Mouse (Mus musculus): ENCODE results near the gene Arntl2. TPM values are rescaled to one million over a fixed set of nuclear protein-coding genes. Genes with fewer than 3 reads are reported as not detected.
"Not testable (repeated sequence)": the region's sequence is repeated elsewhere in the genome, so short reads cannot be mapped to it uniquely, and the experiment has no call there.

The Arntl2 gene
- total RNA-seq, 2 experiments from 2014 or later, result 0.78 to 1.0 TPM

- no peak for DNase-seq
- intact Hi-C loops (cut with DNase I), result no loop called here
These were observed 49.5 kb downstream of the Arntl2 start for GRCm38 (mm10) chr6:146845347-146845746.

- intact Hi-C loops (cut with DNase I), result no loop called here
- peak; percentile 27 to 50 for DNase-seq
These were observed 50.3 kb downstream of the Arntl2 start for GRCm38 (mm10) chr6:146845961-146846750.

- intact Hi-C loops (cut with DNase I), result no loop called here
- no peak for DNase-seq
These were observed 51.5 kb downstream of the Arntl2 start for GRCm38 (mm10) chr6:146847402-146847801.

- no peak for DNase-seq
- intact Hi-C loops (cut with DNase I), result no loop called here
These were observed 52.4 kb downstream of the Arntl2 start for GRCm38 (mm10) chr6:146848281-146848680.

- no peak for DNase-seq
- intact Hi-C loops (cut with DNase I), result no loop called here
These were observed 54.2 kb downstream of the Arntl2 start, which contains the start of gene Smco2 for GRCm38 (mm10) chr6:146850050-146850449. Gene Smco2, plus strand, starts transcription at chr6:146850104.

- no peak for DNase-seq
- intact Hi-C loops (cut with DNase I), result no loop called here
These were observed 56.1 kb downstream of the Arntl2 start for GRCm38 (mm10) chr6:146851916-146852315.

- intact Hi-C loops (cut with DNase I), result no loop called here
These were observed 56.9 kb downstream of the Arntl2 start for GRCm38 (mm10) chr6:146852739-146853138.

GRCm38 (mm10) chr6:146855185-146855584, 59.3 kb downstream of the Arntl2 start:
- intact Hi-C loops (cut with DNase I), result no loop called here
- DNase-seq, result no peak

More at GRCm38 (mm10) chr6:146852739-146853138, 56.9 kb downstream of the Arntl2 start:
- no peak for DNase-seq

- intact Hi-C loops (cut with DNase I), result no loop called here
- no peak for DNase-seq
These were observed 61.5 kb downstream of the Arntl2 start for GRCm38 (mm10) chr6:146857386-146857785.

- no peak for DNase-seq
- intact Hi-C loops (cut with DNase I), result no loop called here
These were observed 67.3 kb downstream of the Arntl2 start for GRCm38 (mm10) chr6:146863154-146863553.

- DNase-seq; intact Hi-C loops (cut with DNase I): not testable (repeated sequence)
These were observed 68.5 kb downstream of the Arntl2 start for GRCm38 (mm10) chr6:146864370-146864769.

- intact Hi-C loops (cut with DNase I), result no loop called here
- DNase-seq, result no peak
These were observed 69.8 kb downstream of the Arntl2 start for GRCm38 (mm10) chr6:146865701-146866100.

GRCm38 (mm10) chr6:146871975-146872374, 76.1 kb downstream of the Arntl2 start:
- DNase-seq, result no peak
- intact Hi-C loops (cut with DNase I), result no loop called here

GRCm38 (mm10) chr6:146874415-146874814, 78.6 kb downstream of the Arntl2 start:
- DNase-seq, result no peak
- intact Hi-C loops (cut with DNase I), result no loop called here

GRCm38 (mm10) chr6:146876820-146877219, 81.0 kb downstream of the Arntl2 start:
- intact Hi-C loops (cut with DNase I), result no loop called here

GRCm38 (mm10) chr6:146877425-146878045, 81.7 kb downstream of the Arntl2 start:
- intact Hi-C loops (cut with DNase I), result no loop called here
- no peak for DNase-seq

More at GRCm38 (mm10) chr6:146876820-146877219, 81.0 kb downstream of the Arntl2 start:
- no peak for DNase-seq

GRCm38 (mm10) chr6:146878926-146879325, 83.1 kb downstream of the Arntl2 start:
- intact Hi-C loops (cut with DNase I), result no loop called here
- DNase-seq, result no peak

- no peak for DNase-seq
- intact Hi-C loops (cut with DNase I), result no loop called here
These were observed 84.0 kb downstream of the Arntl2 start for GRCm38 (mm10) chr6:146879856-146880255.

GRCm38 (mm10) chr6:146880296-146880695, 84.4 kb downstream of the Arntl2 start:
- intact Hi-C loops (cut with DNase I), result no loop called here
- DNase-seq, result no peak

GRCm38 (mm10) chr6:146881896-146882770, 86.3 kb downstream of the Arntl2 start:
- intact Hi-C loops (cut with DNase I), result no loop called here
- DNase-seq, result no peak
